Mouse (Mus musculus) neural tube, embryonic 12.5 days (tissue): ENCODE data around the gene Nucks1. TPM values are rescaled to one million over a fixed set of nuclear protein-coding genes. Genes with fewer than 3 reads are reported as not detected.

Experiments
- ATAC-seq: fragments of 200-750 bp; cut with Nextera tagmentation; 2 replicates; pipeline ENCODE4 v1.8.0; 2017; ENCODE audit warnings: low read depth, mild to moderate bottlenecking, moderate TSS enrichment, moderate library complexity; ENCODE audit not compliant: low FRiP score
- H3K27ac ChIP-seq: fragments of 300-500 bp; sonication (generic); 2 replicates; pipeline ENCODE4 v1.5.1; 2016
- H3K27me3 ChIP-seq: fragments of 300-500 bp; sonication (generic); replicated peaks from 2 replicates; pipeline ENCODE4 v1.6.1; 2016; ENCODE audit warnings: mild to moderate bottlenecking
- H3K36me3 ChIP-seq: fragments of 300-500 bp; sonication (generic); 2 replicates; pipeline ENCODE4 v1.6.1; 2016; ENCODE audit warnings: mild to moderate bottlenecking
- H3K4me1 ChIP-seq: fragments of 300-500 bp; sonication (generic); 2 replicates; pipeline ENCODE4 v1.6.1; 2016
- H3K4me2 ChIP-seq: fragments of 300-500 bp; sonication (generic); replicated peaks from 2 replicates; pipeline ENCODE4 v1.6.1; 2016; ENCODE audit warnings: mild to moderate bottlenecking
- H3K4me3 ChIP-seq: fragments of 300-500 bp; sonication (generic); 2 replicates; pipeline ENCODE4 v1.5.1; 2016
- H3K9ac ChIP-seq: fragments of 300-500 bp; sonication (generic); 2 replicates; pipeline ENCODE4 v1.6.1; 2016; ENCODE audit warnings: mild to moderate bottlenecking
- H3K9me3 ChIP-seq: fragments of 300-500 bp; sonication (generic); 2 replicates; pipeline ENCODE4 v1.6.1; 2016; ENCODE audit warnings: mild to moderate bottlenecking
- WGBS: fragments of 180-500 bp; shearing (Covaris S2); methylation state at CpG from one replicate; pipeline ENCODE4 v1.1.7; 2016; 5-methylcytosine and 5-hydroxymethylcytosine counted together
- polyA plus RNA-seq: library from polyadenylated mRNA; unstranded; fragments of >200 nt; fragmentation: Nextera tagmentation; extraction: Ambion mirVana; gene quantifications from 2 replicates; pipeline ENCODE4 v1.2.1, GENCODE M21; 2016

The Nucks1 gene
- polyA plus RNA-seq, 1 experiment from 2014 or later: 91.4 TPM

DNA sequence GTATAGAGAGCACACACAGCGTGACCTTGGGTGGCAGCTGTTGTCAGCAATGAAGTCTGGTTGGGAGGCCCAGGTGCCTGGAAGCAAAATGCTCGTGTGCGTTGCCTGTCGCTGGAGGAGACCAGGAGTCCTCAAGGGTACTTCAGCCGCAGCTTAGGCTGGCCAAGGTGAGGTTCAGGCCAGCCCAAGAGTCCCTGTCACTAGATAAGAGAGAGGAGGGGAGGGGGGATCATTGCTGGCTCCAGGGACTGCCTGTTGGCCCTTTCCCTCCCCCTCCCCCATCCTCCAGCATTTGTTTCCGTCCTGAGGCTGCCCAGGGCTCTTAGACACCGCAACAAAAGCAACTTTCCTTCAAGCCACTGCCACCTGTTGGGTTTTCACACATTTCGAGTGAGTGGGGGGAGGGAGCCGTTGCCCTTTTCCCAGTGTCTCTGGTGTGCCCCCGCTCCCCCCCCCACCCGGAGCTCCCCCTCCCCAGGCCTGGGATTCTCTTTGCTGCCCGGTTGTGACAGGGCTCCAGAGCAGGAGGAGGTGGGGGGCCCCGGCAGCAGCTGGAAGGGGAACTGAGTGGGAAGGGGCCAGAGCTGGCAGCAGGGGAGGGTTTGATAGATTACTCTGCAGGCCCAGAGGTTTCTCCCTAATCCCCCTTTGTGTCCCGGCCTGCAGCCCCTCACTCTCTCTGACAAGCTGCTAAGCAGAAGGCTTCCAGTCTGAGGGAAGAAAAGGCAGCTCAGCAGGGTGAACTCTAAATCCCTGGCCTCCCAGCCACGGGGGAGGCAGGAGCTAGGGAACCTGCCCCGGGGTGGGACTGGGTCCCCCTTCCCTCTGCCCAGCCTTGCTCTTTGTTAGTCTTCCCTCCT, 60.6 kb downstream of the Nucks1 start:
- no peaks in the 10 kb centered on the region for H3K27me3 ChIP-seq

DNA sequence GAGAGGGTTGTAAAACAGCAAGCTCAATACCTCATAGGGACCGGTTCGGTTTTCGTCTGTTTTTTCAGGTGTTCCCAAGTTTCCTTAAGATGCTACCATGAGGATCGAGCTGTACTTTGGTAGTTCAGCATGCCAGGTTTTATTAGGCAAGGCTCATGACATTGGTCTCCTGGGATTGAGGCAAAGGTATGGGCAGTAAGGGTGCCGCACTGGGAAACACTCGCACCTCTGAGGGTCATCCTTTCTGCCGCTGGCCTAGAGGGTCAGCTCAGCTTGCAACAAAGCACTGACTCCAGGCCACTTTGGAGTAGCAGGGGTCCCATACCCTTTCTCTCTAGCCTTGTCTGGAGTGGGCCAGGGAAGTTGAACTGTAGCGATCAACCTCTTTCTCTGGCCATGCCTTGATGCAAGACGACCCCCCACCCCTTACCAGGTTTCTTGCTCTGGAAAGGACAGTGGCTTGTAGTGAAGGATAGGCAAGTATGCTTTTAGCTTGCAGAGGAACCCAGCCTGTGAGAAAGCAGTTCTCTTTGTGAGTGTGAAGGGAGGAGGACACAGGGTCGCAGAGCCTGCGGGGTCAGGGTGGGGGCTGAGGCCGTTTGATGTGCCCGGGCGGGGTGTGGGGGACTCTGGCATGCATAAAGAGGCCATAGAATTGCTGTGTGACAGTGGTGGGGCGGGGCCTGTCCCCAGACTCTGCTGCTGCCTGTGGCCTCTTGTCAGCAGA, 61.6 kb downstream of the Nucks1 start:
- Histone ChIP-seq H3K9ac (no peak overlapping the region), H3K27me3 (no peaks in the 10 kb centered on the region), H3K4me3 (no peak overlapping the region), H3K9me3 (no peaks in the 10 kb centered on the region), H3K4me2 (peak overlapping the region; percentile 41), H3K4me1 (peaks cover 62% of the 10 kb centered on the region), H3K36me3 (no peaks in the 10 kb centered on the region), H3K27ac (peak overlapping the region; percentile 65)
- ATAC-seq: peak; percentile 52
- 2% methylated on average over 15 of the region's 15 CpGs for WGBS

More for the DNA sequence above, 60.6 kb downstream of the Nucks1 start:
- Histone ChIP-seq H3K4me2 (peak overlapping the region; percentile 41), H3K4me3 (no peak overlapping the region), H3K4me1 (peaks cover 68% of the 10 kb centered on the region), H3K9ac (no peak overlapping the region), H3K27ac (peak overlapping the region; percentile 65), H3K9me3 (no peaks in the 10 kb centered on the region), H3K36me3 (no peaks in the 10 kb centered on the region)
- 3% methylated on average over 16 of the region's 16 CpGs for WGBS
- ATAC-seq: peak; percentile 79

DNA sequence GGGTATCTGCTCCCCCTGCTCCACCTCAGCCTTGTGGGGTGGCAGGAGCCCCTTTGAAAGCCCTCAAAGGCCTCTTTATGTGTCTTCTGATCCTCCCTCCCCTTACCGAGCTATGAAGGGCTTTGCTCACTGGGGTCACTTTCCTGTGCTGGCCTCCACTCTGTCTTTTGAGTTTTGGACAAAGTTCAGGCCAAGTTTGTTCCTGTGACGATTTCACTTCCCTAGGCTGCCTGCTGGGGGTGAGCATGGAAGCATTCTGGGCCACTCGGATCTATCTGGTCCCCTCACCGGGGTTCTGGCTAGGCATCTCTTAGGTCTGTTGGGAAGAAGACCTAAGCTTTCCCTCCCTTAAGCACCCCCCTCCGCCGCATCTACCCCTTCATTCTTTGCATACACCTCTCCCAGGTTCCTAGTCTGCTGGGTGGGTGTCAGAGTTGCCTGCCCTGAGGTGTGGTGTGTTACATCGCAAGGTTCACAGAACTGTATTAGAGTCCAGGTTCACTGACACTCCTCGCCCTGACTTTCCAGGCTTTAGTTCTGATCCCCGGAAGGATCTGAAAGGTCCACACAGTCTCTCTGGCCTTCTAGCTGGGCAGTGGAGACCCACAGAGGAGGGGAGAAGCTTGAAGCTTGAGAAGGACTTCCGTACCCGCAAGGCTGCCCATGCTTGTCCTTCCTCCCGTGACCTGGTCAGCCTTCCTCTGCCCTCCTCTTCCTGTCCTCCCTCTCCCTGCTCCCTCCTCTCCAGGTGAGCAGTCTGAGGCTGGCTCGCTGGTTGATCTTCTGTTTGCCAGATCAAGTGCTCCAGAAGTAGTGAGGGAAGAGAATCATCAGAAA, 62.4 kb downstream of the Nucks1 start:
- Histone ChIP-seq H3K4me1 (peaks cover 56% of the 10 kb centered on the region), H3K27ac (peak overlapping the region; percentile 65; the same call in 1 of the 2 replicates), H3K4me2 (peak overlapping the region; percentile 41), H3K4me3 (no peak overlapping the region), H3K9ac (no peak overlapping the region), H3K36me3 (no peaks in the 10 kb centered on the region), H3K9me3 (no peaks in the 10 kb centered on the region), H3K27me3 (no peaks in the 10 kb centered on the region)
- WGBS: 15% methylated on average over 13 of the region's 13 CpGs
- 0 out of 2 replicates have a peak, but pooled peaks have one; percentile 9 for ATAC-seq

DNA sequence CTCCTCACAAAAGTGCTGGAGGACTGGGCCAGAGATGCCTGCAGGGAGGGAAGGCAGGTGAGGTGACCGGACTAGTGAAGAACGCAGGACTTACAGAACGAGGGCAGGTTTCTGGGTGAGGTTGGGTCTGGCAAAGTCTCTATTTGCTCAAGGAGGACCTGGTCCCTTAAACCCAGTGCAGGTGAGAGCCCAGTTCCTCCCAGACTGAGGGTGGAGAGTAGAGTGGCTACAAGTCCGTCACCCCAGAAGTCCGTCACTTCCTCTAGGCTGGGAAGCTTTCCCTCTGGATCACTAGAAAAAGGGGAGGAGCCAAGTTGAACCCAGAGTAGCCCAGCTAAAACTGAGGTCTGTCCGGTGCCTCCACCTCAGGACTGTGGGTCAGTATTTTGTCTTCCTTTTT, 63.7 kb downstream of the Nucks1 start:
- Histone ChIP-seq H3K27me3 (no peaks in the 10 kb centered on the region), H3K9ac (no peak overlapping the region), H3K4me3 (no peak overlapping the region), H3K4me2 (no peak overlapping the region), H3K9me3 (no peaks in the 10 kb centered on the region), H3K27ac (no peak overlapping the region), H3K36me3 (peaks cover 6% of the 10 kb centered on the region; the same call in 1 of the 2 replicates), H3K4me1 (peaks cover 56% of the 10 kb centered on the region)
- 81% methylated on average over 6 of the region's 6 CpGs for WGBS
- ATAC-seq: no peak

DNA sequence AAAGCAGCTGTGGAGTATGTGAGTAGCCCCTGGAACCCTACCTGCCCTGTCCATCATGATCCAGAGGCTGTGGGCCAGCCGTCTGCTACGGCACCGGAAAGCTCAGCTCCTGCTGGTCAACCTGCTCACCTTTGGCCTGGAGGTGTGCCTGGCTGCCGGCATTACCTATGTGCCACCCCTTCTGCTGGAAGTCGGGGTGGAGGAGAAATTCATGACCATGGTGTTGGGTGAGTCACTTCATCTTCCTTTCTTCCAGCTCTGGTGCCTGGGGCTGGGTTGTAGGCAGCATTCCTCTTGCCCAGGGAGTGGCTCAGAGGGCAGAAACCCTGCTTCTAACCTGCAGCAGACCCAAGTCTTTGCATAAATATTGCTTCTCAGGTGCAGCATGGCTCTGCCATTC, 66.6 kb downstream of the Nucks1 start:
- WGBS: 91% methylated on average over 5 of the region's 5 CpGs
- H3K4me1 ChIP-seq: peaks cover 32% of the 10 kb centered on the region
- ATAC-seq: no peak
- no peaks in the 10 kb centered on the region for H3K27me3 ChIP-seq
- H3K36me3 ChIP-seq: peaks cover 6% of the 10 kb centered on the region; the same call in 1 of the 2 replicates
- H3K27ac ChIP-seq: no peak overlapping the region
- H3K4me2 ChIP-seq: no peak overlapping the region
- H3K4me3 ChIP-seq: no peak overlapping the region
- no peaks in the 10 kb centered on the region for H3K9me3 ChIP-seq
- H3K9ac ChIP-seq: no peak overlapping the region

DNA sequence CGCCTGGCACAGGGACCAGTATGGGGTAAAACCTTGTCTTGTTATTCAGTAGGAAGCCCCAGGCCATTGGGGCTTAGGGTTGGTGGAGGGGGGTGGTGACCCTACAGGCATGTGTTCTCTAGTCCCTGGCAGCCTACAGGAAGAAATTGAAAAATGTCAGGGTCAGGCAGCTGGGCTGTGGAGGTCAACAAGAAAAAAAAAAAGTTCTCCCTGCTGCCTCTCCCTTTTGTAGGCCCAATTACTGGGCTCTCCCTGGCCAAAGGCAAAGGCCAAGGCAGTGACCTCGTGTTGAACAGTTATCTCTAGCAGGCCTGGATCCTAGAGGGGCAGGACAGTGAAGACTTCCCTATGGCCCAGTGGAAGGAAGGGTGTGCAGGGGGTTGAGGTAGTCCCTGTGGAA, 70.1 kb downstream of the Nucks1 start:
- Histone ChIP-seq H3K27ac (no peak overlapping the region), H3K36me3 (peaks cover 6% of the 10 kb centered on the region; the same call in 1 of the 2 replicates), H3K9me3 (no peaks in the 10 kb centered on the region), H3K27me3 (no peaks in the 10 kb centered on the region), H3K4me3 (no peak overlapping the region), H3K4me1 (peaks cover 5% of the 10 kb centered on the region; the same call in 1 of the 2 replicates), H3K4me2 (no peak overlapping the region), H3K9ac (no peak overlapping the region)
- no peak for ATAC-seq
- 21% methylated on average over 2 of the region's 2 CpGs for WGBS

DNA sequence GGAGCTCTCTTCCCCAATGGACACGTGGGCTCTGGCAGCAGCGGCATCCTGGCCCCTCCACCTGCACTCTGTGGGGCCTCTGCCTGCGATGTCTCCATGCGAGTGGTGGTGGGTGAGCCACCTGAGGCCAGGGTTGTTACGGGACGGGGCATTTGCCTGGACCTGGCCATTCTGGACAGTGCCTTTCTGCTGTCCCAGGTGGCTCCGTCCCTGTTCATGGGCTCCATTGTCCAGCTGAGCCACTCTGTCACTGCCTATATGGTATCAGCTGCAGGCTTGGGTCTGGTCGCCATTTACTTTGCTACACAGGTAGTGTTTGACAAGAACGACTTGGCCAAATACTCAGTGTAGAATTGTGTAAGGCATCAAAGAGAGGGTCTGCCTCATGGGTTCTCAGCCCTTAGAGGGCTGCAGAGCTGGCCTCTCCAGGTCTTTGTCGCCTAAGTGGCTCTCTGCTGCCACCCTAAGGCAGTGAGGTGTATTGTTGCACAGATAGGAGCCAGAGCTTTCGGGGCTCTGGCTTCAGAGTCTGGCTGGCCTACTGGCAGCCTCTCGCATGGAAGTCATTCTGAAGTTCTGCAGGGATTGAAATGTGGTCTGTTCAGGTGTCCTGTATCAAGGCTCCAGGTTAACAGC, 71.2 kb downstream of the Nucks1 start:
- no peaks in the 10 kb centered on the region for H3K27me3 ChIP-seq
- H3K27ac ChIP-seq: no peak overlapping the region
- no peak overlapping the region for H3K4me2 ChIP-seq
- no peaks in the 10 kb centered on the region for H3K9me3 ChIP-seq
- peaks cover 6% of the 10 kb centered on the region; the same call in 1 of the 2 replicates for H3K36me3 ChIP-seq
- 49% methylated on average over 12 of the region's 12 CpGs for WGBS
- no peak overlapping the region for H3K9ac ChIP-seq
- ATAC-seq: peak; percentile 57; the same call in 1 of the 2 replicates
- no peaks in the 10 kb centered on the region for H3K4me1 ChIP-seq
- H3K4me3 ChIP-seq: no peak overlapping the region

DNA sequence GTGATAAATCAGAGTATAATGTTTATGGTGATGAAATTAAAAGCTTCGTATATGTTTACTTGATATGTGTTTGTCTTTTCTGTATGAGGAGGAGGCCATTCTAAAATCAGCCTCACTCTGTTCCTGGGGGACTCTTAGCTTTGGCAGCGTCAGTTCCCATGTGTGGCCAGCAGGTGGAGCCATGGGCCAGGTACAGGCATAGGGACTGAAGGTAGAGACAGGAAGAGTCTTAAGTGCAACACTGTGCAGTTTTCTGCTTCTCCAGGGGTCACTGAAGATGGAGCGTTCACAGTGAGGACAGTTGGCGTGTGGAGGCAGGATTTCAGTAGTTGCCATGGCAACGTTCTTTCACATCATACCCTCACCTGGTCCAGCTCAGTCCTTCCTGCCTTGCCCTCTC, 72.6 kb downstream of the Nucks1 start:
- H3K4me2 ChIP-seq: no peak overlapping the region
- no peak overlapping the region for H3K4me3 ChIP-seq
- H3K27ac ChIP-seq: no peak overlapping the region
- no peaks in the 10 kb centered on the region for H3K9me3 ChIP-seq
- peak; percentile 17; the same call in 1 of the 2 replicates for ATAC-seq
- 21% methylated on average over 5 of the region's 5 CpGs for WGBS
- H3K27me3 ChIP-seq: no peaks in the 10 kb centered on the region
- H3K9ac ChIP-seq: no peak overlapping the region
- no peaks in the 10 kb centered on the region for H3K4me1 ChIP-seq
- H3K36me3 ChIP-seq: peaks cover 5% of the 10 kb centered on the region; the same call in 1 of the 2 replicates

DNA sequence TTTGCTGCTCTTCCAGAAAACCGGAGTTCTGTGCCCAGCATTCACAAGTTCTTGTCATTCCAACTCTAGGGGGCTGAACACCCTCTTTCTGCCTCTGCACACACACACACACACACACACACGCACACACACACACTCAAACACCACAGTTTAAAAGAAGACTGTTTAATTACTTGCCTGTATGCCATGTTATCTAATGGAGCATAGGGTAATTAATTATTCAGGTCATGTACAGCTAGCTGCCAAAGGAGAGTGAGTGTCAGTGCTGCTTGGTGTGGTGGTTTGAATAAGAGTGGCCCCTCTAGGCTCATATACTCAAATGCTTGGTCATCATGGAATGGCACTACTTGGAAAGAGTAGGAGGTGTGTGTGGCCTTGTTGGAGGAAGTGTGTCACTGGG, 73.5 kb downstream of the Nucks1 start:
- WGBS: 91% methylated on average over 2 of the region's 2 CpGs
- Histone ChIP-seq H3K27ac (no peak overlapping the region), H3K36me3 (no peaks in the 10 kb centered on the region), H3K4me3 (no peak overlapping the region), H3K9me3 (no peaks in the 10 kb centered on the region), H3K4me1 (no peaks in the 10 kb centered on the region), H3K9ac (no peak overlapping the region), H3K27me3 (no peaks in the 10 kb centered on the region), H3K4me2 (no peak overlapping the region)
- ATAC-seq: no peak
